Mouse (Mus musculus) myocyte (in vitro differentiated cells): ENCODE measurements around the gene Lrrc1. TPM values are rescaled to one million over a fixed set of nuclear protein-coding genes. Genes with fewer than 3 reads are reported as not detected.

ENCODE experiments used
- H3K27me3 ChIP-seq: one replicate; pipeline ENCODE4 v1.6.1; 2011; ENCODE audit not compliant: control insufficient read depth, insufficient read depth, insufficient read length
- H3K36me3 ChIP-seq: one replicate; pipeline ENCODE4 v1.6.1; 2011; ENCODE audit not compliant: control insufficient read depth, insufficient read depth
- H3K4me2 ChIP-seq: one replicate; pipeline ENCODE4 v1.6.1; 2011; ENCODE audit warnings: low read depth, control low read depth
- H3K4me3 ChIP-seq: one replicate; pipeline ENCODE4 v1.5.1; 2011; ENCODE audit warnings: mild to moderate bottlenecking, control low read depth, moderate library complexity
- H3K79me2 ChIP-seq: one replicate; pipeline ENCODE4 v1.6.1; 2011; ENCODE audit not compliant: control insufficient read depth, insufficient read depth
- H3ac ChIP-seq: one replicate; pipeline ENCODE4 v1.6.1; 2011; ENCODE audit not compliant: control insufficient read depth, insufficient read length
- CEBPB ChIP-seq: IDR thresholded peaks from 2 replicates; pipeline ENCODE4 v1.6.1; 2011; ENCODE audit warnings: mild to moderate bottlenecking, moderate library complexity; ENCODE audit not compliant: poor library complexity, insufficient read depth, severe bottlenecking
- E2F4 ChIP-seq: IDR thresholded peaks from one replicate; pipeline ENCODE4 v1.6.1; 2011; ENCODE audit warnings: mild to moderate bottlenecking, control low read depth, moderate library complexity; ENCODE audit not compliant: insufficient read depth
- MAX ChIP-seq: IDR thresholded peaks from one replicate; pipeline ENCODE4 v1.6.1; 2011; ENCODE audit warnings: low read depth, mild to moderate bottlenecking, control low read depth
- MYOD1 ChIP-seq, 3 experiments: IDR thresholded peaks; one replicate each; pipeline ENCODE4 v1.6.1; 2011; ENCODE audit warnings: control low read depth in 2 of 3, low read depth in 2 of 3, mild to moderate bottlenecking in 2 of 3, moderate library complexity in 1 of 3; ENCODE audit not compliant: insufficient read length in 2 of 3, control insufficient read depth in 1 of 3
- MYOG ChIP-seq, 3 experiments: IDR thresholded peaks; one replicate each; pipeline ENCODE4 v1.6.1; 2011; ENCODE audit warnings: control low read depth in 2 of 3, low read depth in 2 of 3, mild to moderate bottlenecking in 2 of 3; ENCODE audit not compliant: insufficient read length in 2 of 3, control insufficient read depth in 1 of 3, insufficient read depth in 1 of 3
- POLR2A ChIP-seq: IDR thresholded peaks from one replicate; pipeline ENCODE4 v1.6.1; 2011; ENCODE audit warnings: low read depth, mild to moderate bottlenecking, control low read depth, moderate library complexity; ENCODE audit not compliant: insufficient read length
- POLR2AphosphoS2 ChIP-seq: IDR thresholded peaks from one replicate; pipeline ENCODE4 v1.6.1; 2011; ENCODE audit warnings: low read depth, control low read depth; ENCODE audit not compliant: insufficient read length
- REST ChIP-seq: IDR thresholded peaks from one replicate; pipeline ENCODE4 v1.6.1; 2011; ENCODE audit warnings: mild to moderate bottlenecking, control low read depth, moderate library complexity; ENCODE audit not compliant: insufficient read depth, insufficient read length
- SRF ChIP-seq: IDR thresholded peaks from one replicate; pipeline ENCODE4 v1.6.1; 2011; ENCODE audit warnings: low read depth; ENCODE audit not compliant: control insufficient read depth, insufficient read length
- TCF12 ChIP-seq: IDR thresholded peaks from one replicate; pipeline ENCODE4 v1.6.1; 2011; ENCODE audit warnings: mild to moderate bottlenecking, control low read depth; ENCODE audit not compliant: poor library complexity, insufficient read depth, severe bottlenecking
- TCF3 ChIP-seq: IDR thresholded peaks from one replicate; pipeline ENCODE4 v1.6.1; 2011; ENCODE audit warnings: low read depth, control low read depth; ENCODE audit not compliant: insufficient read length
- USF1 ChIP-seq: IDR thresholded peaks from one replicate; pipeline ENCODE4 v1.6.1; 2011; ENCODE audit warnings: low read depth, mild to moderate bottlenecking, control low read depth, moderate library complexity
- polyA plus RNA-seq: library from polyadenylated mRNA; unstranded; fragments of >200 nt; fragmentation: generic; extraction: Trizol; gene quantifications from one replicate; pipeline ENCODE4 v1.2.1, GENCODE M21; 2012; ENCODE audit warnings: missing spikeins

The Lrrc1 gene
- polyA plus RNA-seq, 1 experiment, result 10.4 TPM

DNA sequence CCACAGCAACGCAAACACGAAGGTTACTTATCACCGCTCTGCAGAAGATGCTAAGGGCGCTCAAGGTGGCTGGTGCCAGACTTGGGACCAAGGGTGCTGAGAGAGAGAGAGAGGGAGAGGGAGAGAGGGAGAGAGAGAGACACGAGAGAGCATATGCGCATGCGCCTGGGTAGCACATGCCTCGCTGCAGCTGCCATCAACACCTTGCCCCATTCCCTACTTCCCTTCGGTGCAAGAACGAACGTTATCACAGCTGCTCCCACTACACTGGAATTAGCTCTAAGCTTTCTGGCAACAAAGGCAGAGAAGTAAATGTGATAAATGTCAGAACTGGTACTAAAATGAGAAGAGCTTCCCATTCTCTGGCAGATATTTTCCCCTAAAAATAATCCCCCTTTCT, 79.3 kb downstream of the Lrrc1 start:
- H3K27me3 ChIP-seq, result no peaks in the 10 kb centered on the region
- H3K4me2 ChIP-seq, result no peak overlapping the region
- TF ChIP-seq POLR2A, result no peak
- TF ChIP-seq MYOD1 (IDR thresholded peaks at IDR 0.05; ENCODE audit: control insufficient read depth in 1 of 3, insufficient read length in 2 of 3, low read depth in 2 of 3), result no peak
- no peak for TF ChIP-seq USF1
- no peak overlapping the region for H3ac ChIP-seq
- H3K36me3 ChIP-seq, result no peaks in the 10 kb centered on the region
- H3K4me3 ChIP-seq, result no peak overlapping the region
- H3K79me2 ChIP-seq, result no peaks in the 10 kb centered on the region

DNA sequence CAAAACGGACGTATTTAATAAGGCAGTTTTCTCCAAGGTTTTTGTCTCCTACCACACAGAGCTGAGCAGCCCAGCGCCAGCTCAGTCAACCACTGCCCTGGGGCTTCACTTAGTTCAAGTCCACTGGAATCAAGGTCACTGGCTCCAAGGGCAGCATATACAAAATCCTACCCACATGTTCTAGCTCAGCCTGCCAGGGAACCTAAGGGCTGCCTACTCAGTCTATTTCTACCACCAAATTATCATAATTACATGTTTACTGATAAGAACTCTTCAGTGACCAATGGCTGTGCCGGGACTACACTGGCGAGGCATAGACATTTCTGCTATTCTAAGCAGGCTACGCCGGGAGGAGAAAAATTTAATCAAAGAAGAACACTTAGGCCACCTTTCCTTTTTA, 80.8 kb downstream of the Lrrc1 start:
- Histone ChIP-seq H3K4me3 (no peak overlapping the region), H3K27me3 (no peaks in the 10 kb centered on the region), H3K79me2 (no peaks in the 10 kb centered on the region), H3K4me2 (no peak overlapping the region), H3K36me3 (no peaks in the 10 kb centered on the region), H3ac (no peak overlapping the region)
- TF ChIP-seq MYOG (IDR thresholded peaks at IDR 0.05; ENCODE audit: control insufficient read depth in 1 of 3, insufficient read depth in 1 of 3, insufficient read length in 2 of 3, low read depth in 2 of 3), result no peak
- TF ChIP-seq USF1, result no peak
- TF ChIP-seq MYOD1 (IDR thresholded peaks at IDR 0.05; ENCODE audit: control insufficient read depth in 1 of 3, insufficient read length in 2 of 3, low read depth in 2 of 3), result no peak
- no peak for TF ChIP-seq MAX
- TF ChIP-seq POLR2AphosphoS2, result no peak
- no peak for TF ChIP-seq CEBPB
- no peak for TF ChIP-seq POLR2A

DNA sequence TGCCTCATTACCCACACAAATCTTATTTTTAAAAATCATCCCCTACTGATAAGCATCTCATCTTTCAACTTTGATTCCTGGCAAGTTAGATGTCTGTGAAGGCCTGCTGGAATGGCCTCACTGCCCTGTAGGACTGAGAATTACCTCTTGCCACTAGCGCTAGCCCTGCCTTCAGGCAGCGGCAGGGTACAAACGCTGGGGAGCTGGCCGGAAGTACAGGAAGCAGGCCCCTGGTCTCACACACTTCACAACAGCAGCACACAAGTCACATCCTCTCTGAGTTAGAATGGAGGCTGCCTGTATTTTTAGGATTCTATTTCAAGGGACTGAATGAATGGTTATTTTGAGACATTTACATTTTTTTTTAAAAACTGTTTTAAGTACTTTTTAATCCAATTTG, 81.5 kb downstream of the Lrrc1 start:
- Histone ChIP-seq H3ac (no peak overlapping the region), H3K79me2 (no peaks in the 10 kb centered on the region), H3K4me2 (no peak overlapping the region), H3K36me3 (no peaks in the 10 kb centered on the region), H3K4me3 (no peak overlapping the region), H3K27me3 (no peaks in the 10 kb centered on the region)
- TF ChIP-seq TCF3, result no peak
- no peak for TF ChIP-seq SRF
- no peak for TF ChIP-seq TCF12
- no peak for TF ChIP-seq POLR2AphosphoS2
- no peak for TF ChIP-seq CEBPB
- no peak for TF ChIP-seq REST
- TF ChIP-seq MYOD1 (IDR thresholded peaks at IDR 0.05; ENCODE audit: control insufficient read depth in 1 of 3, insufficient read length in 2 of 3, low read depth in 2 of 3), result no peak
- no peak for TF ChIP-seq E2F4
- TF ChIP-seq USF1, result no peak
- no peak for TF ChIP-seq MAX
- no peak for TF ChIP-seq MYOG (IDR thresholded peaks at IDR 0.05; ENCODE audit: control insufficient read depth in 1 of 3, insufficient read depth in 1 of 3, insufficient read length in 2 of 3, low read depth in 2 of 3)
- no peak for TF ChIP-seq POLR2A

DNA sequence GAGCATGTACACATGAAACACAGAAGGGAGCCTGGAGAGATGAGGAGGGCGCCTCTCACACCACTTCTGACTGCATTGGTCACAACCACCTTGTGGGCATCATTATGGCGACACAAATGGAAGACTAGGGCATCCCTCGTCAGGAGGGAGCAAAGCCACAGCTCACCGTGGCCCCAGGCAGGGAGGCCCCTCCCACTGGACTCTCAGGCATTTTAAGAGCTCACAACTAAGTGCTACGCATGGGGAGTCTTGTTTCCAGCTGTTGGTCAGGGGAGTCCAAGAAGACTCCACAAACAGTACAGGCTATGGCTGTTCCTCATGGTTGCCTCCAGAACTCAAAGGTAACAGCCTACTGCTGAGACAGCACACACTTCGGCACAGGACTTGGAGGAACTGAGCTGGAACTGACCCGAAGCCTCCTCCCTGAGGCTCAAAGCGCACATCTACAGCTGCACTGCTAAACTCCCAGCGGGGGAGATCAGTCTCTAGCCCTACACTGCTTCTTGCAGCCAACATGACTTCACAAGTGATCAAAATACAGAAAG, 83.2 kb downstream of the Lrrc1 start:
- H3ac ChIP-seq, result no peak overlapping the region
- no peak overlapping the region for H3K4me2 ChIP-seq
- no peaks in the 10 kb centered on the region for H3K79me2 ChIP-seq
- H3K27me3 ChIP-seq, result no peaks in the 10 kb centered on the region
- H3K36me3 ChIP-seq, result no peaks in the 10 kb centered on the region
- TF ChIP-seq TCF3 (no peak), E2F4 (no peak), POLR2AphosphoS2 (no peak), MYOD1 (IDR thresholded peaks at IDR 0.05; ENCODE audit: control insufficient read depth in 1 of 3, insufficient read length in 2 of 3, low read depth in 2 of 3) (no peak), USF1 (no peak), TCF12 (no peak)
- H3K4me3 ChIP-seq, result no peak overlapping the region

DNA sequence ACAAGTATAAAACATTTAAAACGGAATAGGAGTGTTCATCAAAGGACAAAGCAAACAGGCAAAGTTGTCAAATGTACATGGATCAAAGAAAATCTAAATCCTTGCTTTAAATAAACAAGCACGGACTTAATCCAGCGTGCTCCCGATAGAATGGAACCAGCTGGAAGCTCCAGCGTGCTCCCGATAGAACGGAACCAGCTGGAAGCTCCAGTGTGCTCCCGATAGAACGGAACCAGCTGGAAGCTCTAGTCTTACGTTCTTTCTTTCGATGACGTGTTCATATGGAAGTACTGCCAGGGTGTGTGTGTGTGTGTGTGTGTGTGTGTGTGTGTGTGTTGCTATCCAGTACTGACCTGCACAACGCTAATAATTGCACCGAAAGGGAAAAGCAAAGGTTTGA, 84.3 kb downstream of the Lrrc1 start:
- Histone ChIP-seq H3K27me3 (no peaks in the 10 kb centered on the region), H3K36me3 (no peaks in the 10 kb centered on the region), H3K79me2 (no peaks in the 10 kb centered on the region), H3K4me2 (no peak overlapping the region), H3K4me3 (no peak overlapping the region), H3ac (no peak overlapping the region)
- TF ChIP-seq MAX (no peak), E2F4 (no peak), SRF (no peak), POLR2A (no peak), MYOG (IDR thresholded peaks at IDR 0.05; ENCODE audit: control insufficient read depth in 1 of 3, insufficient read depth in 1 of 3, insufficient read length in 2 of 3, low read depth in 2 of 3) (no peak), TCF3 (no peak), USF1 (no peak), REST (no peak), MYOD1 (IDR thresholded peaks at IDR 0.05; ENCODE audit: control insufficient read depth in 1 of 3, insufficient read length in 2 of 3, low read depth in 2 of 3) (no peak), CEBPB (no peak), TCF12 (no peak), POLR2AphosphoS2 (no peak)
